Mouse (Mus musculus) regulatory T cell (primary cell): ENCODE results near the gene Mettl11b.
"Not testable (repeated sequence)": the region's sequence is repeated elsewhere in the genome, so short reads cannot be mapped to it uniquely, and the experiment has no call there.

ENCODE experiments used
- in situ Hi-C: fragments of 300-600 bp; cut with MboI, MseI; formaldehyde crosslinking; loops from one replicate; pipeline ENCODE4 v1.15.1; 2025; ENCODE audit warnings: high pct_unique_total_duplicates

Mettl11b gene

DNA sequence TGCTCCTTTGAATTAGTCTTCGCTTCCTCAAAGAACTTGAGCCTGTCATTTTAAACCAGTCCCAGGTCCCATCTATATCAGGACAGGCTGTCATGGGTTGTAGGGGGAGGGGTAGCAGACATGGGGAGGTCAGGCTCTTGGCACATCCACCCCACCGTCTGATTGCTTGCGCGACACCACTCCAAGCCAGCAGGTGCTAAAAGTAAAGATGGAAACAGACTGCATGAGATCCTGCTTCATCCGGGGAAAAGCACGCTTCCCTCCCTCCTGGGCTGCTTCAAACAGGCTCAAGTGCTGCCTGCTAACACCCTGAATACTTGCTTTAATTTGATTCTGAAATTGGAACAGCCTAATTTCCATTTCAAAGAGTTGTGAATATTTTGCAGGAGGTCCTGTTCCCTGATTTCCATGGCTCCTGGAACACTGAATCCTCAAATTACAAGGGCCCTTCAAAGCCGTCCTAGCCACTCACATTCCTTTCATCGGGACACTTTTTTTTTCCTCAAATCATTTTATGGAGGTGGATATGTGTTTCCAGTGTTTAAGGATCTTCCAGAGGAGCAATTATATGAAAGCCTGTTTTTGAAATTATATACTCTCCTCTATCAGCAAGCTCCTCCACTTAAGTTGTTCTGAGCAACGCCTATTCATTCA lies at the start of gene Mettl11b:
Mettl11b (minus strand) TSS at position 127 of the 654 bp plus-strand sequence.
- in situ Hi-C loops: no loop called here

DNA sequence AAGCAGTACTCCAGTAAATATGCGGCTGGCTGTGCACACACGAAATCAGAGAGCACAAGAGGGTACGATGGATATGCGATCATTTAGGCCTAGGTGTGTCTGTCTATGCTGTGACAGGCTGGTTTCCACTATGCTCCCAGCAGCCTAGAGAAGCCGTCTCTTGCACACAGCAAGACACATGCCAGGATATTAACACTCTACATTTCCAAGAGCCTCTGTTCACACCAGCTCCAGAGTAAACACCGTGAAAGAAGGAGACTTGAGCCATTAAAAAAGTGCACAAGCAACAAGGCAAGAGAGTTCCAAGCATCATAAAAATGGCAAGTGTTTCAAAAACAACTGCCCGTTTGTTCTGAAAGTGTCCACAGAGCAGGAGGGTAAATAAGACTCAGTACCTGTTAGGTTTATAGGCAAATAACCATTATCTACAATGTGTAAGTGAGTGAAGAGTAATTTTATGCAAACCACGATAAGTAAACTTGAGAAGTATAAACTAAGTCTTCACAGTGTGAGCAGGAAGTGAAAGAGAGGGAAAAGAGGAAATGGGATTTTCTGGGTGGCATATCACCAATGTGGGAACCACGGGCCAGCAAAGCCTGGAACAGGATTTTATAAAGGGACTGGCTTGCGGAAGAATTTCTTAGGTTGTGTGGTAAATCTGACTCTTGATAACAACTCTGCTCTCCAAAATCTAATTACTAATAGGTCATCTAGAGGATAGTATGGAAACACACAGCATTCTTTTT lies 32.6 kb upstream of the Mettl11b start:
- in situ Hi-C loops: no loop called here

DNA sequence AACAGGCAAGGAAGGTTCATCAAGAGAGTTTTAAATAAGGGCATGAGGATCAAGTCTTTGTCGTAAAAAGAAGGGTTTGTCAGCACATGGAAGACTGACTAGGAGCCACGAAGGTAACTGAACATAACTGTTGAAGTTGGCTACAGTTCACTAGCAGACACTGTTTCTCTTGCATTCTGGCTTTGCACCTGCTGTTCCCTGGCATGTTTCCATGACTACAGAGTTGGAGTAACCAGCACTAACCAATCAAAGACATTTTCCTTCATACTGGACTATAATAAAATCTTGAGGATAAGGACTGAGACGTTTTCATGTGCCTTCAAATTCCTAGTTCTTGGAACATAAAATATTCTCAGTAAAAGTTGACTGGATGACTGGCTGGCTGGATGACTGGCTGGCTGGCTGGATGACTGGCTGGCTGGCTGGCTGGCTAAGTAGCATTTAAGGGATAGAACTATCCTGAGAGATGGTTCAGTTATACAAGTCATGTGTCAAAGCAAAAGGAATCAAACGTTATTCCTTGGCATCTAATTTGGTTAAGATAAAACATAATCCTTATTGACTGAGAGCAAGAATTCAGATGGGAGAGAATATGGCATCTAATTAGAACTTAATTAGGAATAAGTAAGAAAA lies 26.4 kb upstream of the Mettl11b start:
- in situ Hi-C loops: no loop called here

DNA sequence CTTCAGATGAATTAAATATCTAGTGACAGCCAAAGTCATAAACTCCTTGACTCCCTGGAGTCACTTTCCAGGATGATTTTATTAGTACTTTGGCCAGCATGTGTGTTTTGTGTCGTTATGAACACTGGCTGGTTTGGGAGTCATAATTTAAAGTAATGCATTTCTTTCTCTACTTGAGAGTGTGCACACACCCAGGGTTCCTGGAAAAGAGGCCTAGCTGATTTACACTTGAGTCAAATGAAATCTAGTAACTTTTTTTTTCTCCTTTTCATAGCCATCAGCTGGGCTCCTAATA lies 12.2 kb upstream of the Mettl11b start:
- in situ Hi-C loops: no loop called here

DNA sequence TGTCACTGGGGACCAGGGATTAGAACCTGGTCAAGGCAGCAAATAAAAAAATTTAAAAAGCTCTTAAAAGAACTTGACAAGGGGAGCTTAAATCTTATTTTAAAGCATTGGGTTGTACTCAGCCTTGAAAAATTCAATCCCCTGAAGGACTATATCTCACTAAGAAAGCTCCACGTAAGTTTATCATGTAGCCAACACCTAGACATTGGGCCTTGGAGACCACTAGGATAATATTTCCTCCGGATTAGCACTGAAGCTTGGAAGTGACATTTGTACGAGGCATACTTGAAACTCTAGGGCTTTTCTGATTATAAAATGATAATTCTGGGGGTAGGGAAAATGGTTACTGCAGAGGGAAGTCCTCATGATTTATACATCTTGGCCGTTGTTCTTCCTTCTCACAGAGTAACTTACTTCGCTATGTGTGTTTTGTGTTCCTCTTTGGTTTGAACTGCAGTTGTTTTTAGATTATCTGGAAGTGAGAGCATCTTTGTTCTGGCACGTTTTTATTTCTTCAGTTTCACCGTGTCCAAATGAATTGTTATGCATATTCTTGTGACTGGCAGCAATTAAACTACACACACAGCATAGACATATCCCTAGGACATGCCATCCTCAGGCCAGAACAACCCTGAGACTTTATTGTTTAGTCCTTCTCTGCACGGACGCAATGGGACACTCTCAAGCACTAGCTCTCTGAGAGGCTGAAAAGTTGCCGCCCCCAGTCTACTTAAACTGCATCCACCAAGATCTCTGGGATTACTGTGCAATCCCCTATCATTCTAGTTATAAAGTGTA lies 11.6 kb upstream of the Mettl11b start:
- in situ Hi-C loops: no loop called here

DNA sequence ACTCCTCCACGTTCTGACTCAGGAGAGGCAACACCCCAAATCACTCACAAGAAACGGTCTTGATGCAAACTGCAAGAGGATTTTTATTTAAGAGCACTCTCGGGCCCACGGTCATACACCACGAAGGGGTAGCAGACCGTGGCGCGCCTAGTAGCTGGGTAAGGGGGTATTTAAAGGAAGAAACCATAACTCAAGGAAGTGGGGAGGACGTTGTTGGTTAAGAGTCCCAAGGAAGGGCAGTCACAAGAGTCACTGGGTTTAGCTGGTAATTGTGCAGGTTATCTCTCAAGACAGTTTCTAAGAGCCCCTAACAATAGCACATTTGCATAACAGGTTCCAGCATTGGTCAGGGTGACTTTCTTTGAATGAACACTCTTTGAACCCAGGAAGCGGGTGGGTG lies 6.1 kb upstream of the Mettl11b start:
- in situ Hi-C loops: not testable (repeated sequence)

DNA sequence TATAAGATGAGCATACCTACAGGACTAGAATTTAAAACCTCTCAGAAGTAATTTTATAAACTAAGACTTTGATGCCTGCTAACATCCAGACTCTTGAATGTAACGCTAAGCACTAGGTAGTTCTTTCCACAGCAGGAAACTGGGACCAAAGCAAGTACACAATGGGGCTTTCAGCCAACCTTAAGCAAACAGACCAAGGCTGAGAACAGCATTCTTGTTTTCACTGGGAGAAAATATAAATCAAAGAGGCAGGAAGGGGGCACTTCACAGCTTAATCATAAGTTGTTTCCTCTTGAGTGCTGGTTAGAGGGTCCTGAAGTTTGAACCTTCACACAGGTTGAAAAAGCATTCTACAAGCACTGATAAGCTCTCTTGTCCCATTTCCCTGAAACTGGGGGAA lies 1.1 kb downstream of the Mettl11b start:
- in situ Hi-C loops: no loop called here

DNA sequence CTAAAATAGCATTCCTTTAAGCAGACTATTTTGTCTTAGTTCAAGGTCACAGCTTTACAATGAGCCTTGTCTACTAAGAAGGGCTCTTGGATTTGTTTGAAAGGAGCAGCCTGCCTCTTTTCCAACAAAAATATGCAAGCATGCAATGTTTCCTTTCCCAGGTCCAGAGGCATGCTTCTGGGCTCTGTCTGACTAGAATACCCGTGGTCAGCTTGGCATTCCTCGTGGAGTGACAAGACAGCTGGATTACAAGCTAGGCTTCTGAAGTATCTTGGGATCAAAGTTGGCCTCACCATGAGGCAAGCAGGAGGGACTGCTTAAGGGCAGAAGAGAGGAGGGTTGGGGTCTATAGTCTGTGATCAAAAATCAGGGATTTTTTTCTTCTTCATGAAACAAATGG lies 16.4 kb downstream of the Mettl11b start:
- in situ Hi-C loops: no loop called here

DNA sequence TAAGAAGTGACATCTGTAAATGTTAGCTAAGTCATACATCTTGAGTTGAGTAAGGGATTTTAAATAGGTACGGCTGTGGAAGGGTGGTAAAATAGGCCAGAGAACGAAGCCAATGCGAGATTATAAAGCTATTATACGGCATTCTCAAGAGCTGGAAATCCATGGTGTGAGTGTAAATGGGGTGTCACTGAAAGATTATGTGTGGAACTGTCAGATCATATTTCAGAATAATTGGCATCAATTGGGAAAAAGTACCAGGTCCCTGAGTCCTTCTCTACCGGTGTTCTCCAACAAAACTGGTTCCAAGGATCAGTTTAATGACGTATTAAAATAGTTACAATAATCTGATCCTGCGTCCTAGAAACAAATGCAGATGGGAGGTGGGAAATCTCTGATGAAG lies 24.5 kb downstream of the Mettl11b start:
- in situ Hi-C loops: no loop called here

DNA sequence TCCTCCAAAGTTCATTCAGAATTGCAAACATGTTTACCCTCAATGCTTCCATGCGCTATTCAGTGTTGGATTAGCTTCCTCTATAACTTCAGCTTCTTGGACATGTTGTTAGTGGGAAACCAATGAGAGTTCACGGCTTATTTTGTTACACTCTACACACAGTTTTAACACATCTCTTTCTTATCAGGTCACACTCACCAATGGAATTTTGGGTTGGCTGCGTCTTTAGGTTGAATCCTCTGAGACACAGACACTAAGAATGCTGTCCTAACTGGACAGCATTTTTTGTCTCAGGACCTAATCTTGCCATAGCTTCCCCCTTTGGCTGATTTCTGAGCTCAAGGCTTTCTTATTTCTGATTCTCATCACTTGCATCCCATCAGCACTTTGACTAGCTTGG lies 25.3 kb downstream of the Mettl11b start:
- in situ Hi-C loops: no loop called here

DNA sequence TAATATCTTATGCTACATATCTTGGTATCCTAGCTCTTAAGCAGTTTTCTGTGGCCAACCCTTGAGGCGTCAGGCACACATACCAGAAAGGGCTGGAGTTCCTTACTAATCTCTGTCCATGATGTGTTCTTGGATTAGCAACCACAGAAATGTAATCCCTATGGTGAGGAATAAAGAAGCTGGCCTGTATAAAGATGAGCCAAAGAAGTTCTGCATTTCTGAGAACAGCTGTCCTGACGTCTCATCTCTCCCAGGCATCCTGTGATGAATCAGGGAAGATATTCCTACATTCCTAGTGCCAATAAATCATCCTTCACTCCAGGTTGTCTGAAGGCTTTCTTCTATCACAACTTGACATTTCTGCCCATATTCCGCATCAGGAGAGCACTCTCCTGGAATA lies 33.2 kb downstream of the Mettl11b start:
- in situ Hi-C loops: no loop called here

DNA sequence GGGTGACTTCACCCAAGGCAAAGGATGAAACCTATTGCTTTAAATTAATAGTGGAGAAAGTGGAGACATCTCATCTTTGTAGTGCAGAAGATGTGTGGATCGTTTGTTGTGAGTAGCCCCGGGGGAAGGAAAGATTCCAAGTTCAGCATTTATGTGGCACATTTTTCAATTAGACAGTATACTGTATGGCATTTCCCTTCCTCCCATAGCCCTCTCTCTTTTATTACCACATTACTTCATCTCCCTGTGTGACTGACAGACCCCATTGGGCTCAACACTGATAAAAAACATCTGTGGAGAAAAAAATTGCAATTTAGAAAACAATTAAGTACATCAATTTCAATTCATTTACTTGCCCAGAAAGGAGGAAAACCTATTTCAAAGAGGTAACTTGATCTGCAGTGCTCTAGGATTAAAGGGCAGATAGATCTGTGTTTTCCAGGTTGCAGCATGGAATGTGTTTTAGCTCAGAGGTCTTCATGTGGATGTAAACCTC lies 42.0 kb downstream of the Mettl11b start:
- in situ Hi-C loops: no loop called here

DNA sequence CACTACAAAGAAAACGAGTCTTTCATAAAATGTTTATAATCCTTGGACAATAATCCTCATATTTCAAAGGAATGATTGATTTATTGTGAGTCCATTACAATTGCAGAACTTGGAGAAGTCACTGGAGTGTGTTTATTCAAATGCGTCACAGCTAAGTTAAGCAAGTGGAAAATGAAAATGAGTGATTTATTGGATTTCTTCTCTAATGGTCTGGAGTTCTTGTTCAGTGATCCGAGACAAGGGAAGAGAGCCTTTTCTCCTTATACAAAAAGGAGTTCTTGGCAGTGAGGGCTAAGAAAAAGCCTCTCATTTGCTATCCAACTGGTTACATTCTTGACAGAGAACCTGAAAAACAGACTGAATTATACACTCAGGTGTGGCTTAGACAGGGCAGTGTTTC lies 42.9 kb downstream of the Mettl11b start:
- in situ Hi-C loops: no loop called here

DNA sequence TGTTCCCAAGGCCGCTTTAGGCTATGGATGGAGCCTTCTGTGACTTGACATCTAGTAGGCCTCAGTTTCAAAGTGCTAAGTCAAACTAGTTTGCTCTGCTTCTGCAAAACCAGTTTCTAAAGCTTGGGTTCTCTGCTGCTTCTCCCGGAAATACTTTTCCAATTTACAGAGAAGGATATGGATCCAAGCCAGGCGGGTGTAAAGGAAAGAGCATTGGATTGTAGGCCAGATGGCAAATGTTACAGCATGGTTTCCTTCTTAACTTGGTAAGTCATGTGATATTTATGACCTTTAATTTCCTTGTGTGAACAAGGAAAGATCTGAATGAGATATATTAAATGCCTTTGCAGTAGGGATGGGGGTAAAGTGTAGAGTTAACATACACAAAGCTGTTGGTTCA lies 52.2 kb downstream of the Mettl11b start:
- in situ Hi-C loops: no loop called here

DNA sequence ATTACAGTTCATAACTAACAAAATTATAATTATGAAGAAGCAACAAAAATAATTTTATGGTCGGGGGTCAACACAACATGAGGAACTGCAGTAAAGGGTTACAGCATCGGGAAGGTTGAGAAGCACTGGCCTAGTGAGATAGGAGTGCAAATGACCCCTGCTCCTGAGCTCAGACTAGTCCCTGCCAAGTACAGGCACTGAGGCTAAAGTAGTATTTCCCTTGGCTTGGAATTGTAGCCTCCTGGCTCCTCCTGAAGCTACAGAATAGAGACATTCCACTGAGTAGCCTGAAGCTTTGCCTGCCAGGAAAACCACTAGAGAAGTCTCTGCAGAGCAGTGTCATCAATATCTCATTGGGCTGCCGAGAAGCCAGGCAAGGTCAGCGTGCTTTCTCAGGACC lies 53.7 kb downstream of the Mettl11b start:
- in situ Hi-C loops: no loop called here

DNA sequence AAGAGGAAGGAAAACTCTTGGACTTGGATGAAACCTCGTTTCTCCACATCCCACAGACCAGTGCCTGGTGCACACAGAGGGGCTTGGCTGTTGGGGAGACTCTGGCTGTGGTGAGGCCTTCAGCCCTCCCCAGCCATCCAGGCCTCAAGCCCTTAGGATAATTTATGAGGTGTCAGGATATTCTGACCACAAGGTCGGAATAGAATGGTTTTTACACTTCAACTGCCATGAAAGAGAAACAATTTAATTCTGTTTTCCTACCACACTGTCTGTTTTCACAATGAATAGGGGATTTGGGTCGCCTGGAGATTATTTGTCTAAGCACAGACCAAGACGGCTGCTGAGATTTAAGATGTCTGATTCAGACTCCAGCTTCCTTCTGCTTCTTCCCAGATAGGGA lies 54.3 kb downstream of the Mettl11b start:
- in situ Hi-C loops: no loop called here

DNA sequence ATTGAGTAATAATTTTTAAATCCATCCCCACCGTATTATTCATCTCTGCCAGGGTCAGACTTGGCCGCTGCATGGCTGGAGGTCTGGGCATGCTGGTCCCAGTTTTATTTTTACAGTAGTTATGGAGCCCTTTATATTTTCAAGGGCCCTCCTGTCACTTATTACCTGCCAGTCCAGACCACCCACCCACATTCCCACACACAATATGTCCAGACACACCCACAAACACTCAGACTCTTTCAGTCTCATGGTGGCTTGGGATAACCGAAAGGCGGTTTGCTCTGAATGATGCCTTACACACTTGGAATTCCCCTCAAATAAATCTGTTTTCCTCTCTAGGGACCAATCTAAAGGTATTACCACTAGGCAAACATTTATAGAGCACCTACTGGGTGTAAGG lies 55.1 kb downstream of the Mettl11b start:
- in situ Hi-C loops: no loop called here

DNA sequence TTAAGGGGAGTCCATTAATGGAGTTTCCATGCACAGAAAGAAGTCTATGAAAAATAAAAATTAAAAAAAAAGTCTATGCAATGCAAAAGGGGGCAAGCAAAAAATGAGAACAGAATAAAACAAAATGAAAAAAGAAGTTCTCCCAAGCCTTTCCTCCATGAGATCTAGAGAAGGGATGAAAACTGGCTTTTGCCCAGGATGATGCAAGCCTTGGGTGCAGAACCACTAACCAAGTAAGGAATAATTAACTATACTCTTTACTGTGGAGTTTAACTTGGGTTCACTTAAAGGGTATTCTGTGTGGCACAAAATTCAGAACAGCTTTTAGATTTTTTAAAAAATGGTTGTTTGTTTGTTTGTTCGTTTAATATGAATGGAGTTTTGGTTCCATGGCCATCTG lies 62.6 kb downstream of the Mettl11b start:
- in situ Hi-C loops: no loop called here

DNA sequence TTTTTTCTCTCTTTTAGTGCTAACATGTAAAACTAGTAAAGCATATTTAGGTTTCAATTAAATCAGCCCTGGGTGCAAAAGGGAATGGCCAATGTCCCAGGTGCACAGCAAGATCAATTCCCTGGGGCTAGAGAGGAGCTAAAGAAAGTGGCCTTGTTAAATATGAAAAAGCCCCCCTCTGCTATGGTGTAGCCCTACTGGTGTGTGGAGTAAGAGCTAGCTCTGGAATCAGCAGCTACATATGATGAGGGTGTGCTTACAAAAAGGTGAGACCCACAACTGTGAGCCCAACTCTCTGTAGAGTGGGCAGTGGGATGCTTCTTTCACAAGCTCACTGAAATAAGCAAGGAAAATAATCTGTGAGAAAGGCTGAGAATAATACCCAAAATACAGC lies 66.5 kb downstream of the Mettl11b start:
- in situ Hi-C loops: no loop called here

DNA sequence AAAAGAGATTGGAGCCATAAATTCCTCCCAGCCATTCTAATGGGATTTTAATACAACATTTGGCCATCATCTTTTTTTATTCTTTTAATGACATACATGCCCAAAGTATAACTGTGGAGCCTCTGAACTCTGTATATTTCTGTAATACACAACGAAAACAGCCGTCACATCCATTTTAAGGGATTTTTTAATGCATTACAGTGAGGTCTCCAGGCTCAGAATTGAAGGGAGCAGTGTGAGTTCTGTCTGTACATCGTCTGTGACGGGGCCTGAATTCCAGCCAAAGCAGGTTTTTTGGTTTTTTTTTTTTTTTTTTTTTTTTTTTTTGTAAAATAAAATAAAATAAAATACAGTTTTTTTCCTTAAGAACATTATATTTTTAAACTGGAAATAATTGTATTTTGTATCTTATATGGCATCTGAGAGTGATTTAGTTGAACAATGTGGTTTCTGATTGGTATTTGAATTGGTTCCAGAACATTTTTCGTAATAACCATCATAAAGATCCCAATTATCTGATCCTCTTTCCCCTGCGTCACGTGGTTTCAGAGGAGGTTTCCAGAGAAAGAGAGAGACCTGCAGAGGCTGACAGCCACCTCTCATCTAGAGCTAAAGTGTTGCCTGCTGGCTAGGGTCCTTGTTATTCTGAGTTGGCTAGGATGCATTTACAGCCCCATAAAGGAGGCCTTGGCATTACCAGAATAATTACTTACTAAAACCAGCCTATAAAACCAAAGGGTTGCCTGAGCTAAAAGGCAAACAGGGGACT lies 67.1 kb downstream of the Mettl11b start:
- in situ Hi-C loops: no loop called here

DNA sequence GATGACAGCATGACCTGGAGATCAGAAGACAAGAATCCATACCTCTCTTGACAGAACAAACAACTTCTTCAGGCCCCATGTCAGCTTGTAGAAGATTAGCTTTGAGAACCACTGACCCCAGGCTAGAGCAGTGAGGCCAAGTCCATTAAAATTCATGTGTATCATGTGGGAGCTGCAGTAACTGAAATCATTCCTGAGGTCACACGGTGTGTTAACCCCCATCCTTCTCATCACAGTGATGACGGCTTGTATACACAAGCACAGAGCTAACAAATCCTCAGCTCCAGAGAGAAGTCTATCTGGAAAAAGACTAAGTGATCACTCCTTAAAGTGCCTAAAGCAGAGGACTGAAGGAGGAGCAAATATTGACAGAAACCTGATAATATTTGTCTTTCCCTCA lies 68.0 kb downstream of the Mettl11b start:
- in situ Hi-C loops: no loop called here

DNA sequence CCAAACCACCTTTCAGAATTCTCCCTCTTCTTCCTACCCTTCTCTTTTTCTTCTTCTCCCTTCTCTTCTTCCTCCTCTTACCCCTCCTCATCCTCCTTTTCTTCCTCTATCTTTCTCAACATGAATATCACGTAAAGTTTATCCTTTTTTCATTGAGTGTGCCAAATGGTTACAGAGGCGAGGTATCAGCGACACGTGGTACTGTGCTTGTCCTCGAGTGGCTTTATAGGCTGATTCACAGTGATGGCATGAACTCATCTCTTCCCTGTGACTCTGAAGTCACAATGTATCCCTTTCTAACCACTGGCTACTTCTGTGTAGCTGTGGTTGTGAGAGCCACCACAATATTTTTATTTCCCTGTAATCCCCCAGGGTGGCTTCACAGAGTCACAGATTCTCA lies 68.6 kb downstream of the Mettl11b start:
- in situ Hi-C loops: no loop called here
